Mouse (Mus musculus): ENCODE data around the gene Cnot8. TPM values are rescaled to one million over a fixed set of nuclear protein-coding genes. Genes with fewer than 3 reads are reported as not detected.
"Not testable (repeated sequence)": the region's sequence is repeated elsewhere in the genome, so short reads cannot be mapped to it uniquely, and the experiment has no call there.

The Cnot8 gene
- polyA plus RNA-seq (2014; fragmentation: Nextera tagmentation; extraction: Ambion mirVana) = 62.0 and 89.1 TPM in 2 replicates

DNA sequence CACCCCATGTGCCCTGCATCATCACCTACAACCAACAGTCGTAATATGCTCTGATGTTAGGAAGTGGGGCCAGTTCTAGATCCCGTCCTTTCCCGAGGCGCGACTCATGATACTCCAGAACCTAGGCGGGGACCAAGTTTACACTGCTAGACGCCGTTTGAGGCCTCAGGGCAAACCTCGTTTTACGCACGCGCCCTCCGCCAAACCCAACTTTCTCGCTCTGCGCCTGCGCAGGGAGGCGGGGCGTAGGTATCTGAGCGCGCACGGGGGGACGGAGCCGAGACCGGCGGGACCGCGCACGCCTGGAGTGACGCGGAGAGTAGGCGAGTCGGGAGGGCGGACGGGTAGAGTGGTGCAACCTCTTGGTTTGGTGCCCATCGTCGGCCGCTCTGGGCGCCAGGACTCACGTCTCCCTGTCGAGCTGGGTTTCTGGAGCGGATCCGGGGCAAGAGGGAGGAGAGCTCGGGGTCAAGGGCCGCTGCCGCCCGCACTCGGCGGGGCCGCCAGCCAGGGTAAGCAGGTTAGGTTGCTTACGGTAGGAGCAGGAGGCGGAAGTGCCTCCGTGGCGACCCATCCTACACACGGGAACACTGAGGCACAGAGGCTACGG, at the start of gene Cnot8:
TSS of gene Cnot8 (plus strand) at position 457 of the 610 bp plus-strand sequence.
- Histone ChIP-seq H3K4me3 (ENCODE audit: low read length) (peak within 1 kb of the TSS; percentile 71), H3K27me3 (ENCODE audit: control insufficient read depth, insufficient read depth, low read length) (no peaks in the 10 kb centered on the region), H3K4me1 (ENCODE audit: control insufficient read depth, insufficient read depth, low read length) (peaks cover 19% of the 10 kb centered on the region), H3K9ac (ENCODE audit: low read depth, low read length) (peak within 1 kb of the TSS; percentile 87), H3K36me3 (ENCODE audit: control insufficient read depth, insufficient read depth, low read length) (no peaks in the 10 kb centered on the region), H3K9me3 (ENCODE audit: control insufficient read depth, low read length) (no peaks in the 10 kb centered on the region), H3K27ac (ENCODE audit: low read depth, low read length) (peak within 1 kb of the TSS; percentile 90), H3K4me2 (replicated peaks; ENCODE audit: low read depth, low read length) (peak within 1 kb of the TSS; percentile 81)
- ATAC-seq (ENCODE audit: low FRiP score, low TSS enrichment) = peak; percentile 97
- WGBS = under 1% methylated on average over 55 of the region's 55 CpGs

DNA sequence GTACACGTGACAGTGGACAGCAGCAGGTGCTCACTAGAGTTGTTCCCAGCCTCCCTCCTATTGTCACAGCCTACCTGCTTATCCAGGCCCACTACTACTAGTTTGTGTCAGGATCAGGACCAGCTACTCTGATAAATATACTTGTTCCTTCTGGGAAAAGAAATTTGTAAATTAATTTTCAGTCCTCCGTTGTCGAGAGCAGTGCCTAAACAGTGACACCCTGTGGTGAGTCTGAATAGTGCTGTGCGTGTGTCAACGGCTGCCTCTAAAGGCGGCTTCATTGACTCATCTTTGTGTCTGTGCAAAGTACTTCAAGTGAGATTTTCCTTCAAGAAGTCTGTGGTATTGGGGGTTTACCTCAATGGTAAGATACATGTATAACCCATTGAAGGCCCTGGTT, 46.5 kb upstream of the Cnot8 start:
- no peak for ATAC-seq (ENCODE audit: low FRiP score, low TSS enrichment)
- no peak overlapping the region for H3K27ac ChIP-seq (ENCODE audit: low read depth, low read length)
- WGBS = 67% methylated on average over 6 of the region's 6 CpGs
- peaks cover 72% of the 10 kb centered on the region for H3K36me3 ChIP-seq (ENCODE audit: control insufficient read depth, insufficient read depth, low read length)
- no peaks in the 10 kb centered on the region for H3K4me1 ChIP-seq (ENCODE audit: control insufficient read depth, insufficient read depth, low read length)
- no peak overlapping the region for H3K4me2 ChIP-seq (replicated peaks; ENCODE audit: low read depth, low read length)
- no peaks in the 10 kb centered on the region for H3K9me3 ChIP-seq (ENCODE audit: control insufficient read depth, low read length)
- no peak overlapping the region for H3K9ac ChIP-seq (ENCODE audit: low read depth, low read length)
- no peak overlapping the region for H3K4me3 ChIP-seq (ENCODE audit: low read length)
- H3K27me3 ChIP-seq (ENCODE audit: control insufficient read depth, insufficient read depth, low read length) = no peaks in the 10 kb centered on the region

- H3K27me3 ChIP-seq (ENCODE audit: control insufficient read depth, insufficient read depth, low read length); H3K4me3 ChIP-seq (ENCODE audit: low read length); H3K4me2 ChIP-seq (replicated peaks; ENCODE audit: low read depth, low read length); H3K27ac ChIP-seq (ENCODE audit: low read depth, low read length); ATAC-seq (ENCODE audit: low FRiP score, low TSS enrichment); H3K9me3 ChIP-seq (ENCODE audit: control insufficient read depth, low read length); H3K9ac ChIP-seq (ENCODE audit: low read depth, low read length); H3K4me1 ChIP-seq (ENCODE audit: control insufficient read depth, insufficient read depth, low read length): not testable (repeated sequence)
- WGBS = 93% methylated on average over 7 of the region's 7 CpGs
- H3K36me3 ChIP-seq (ENCODE audit: control insufficient read depth, insufficient read depth, low read length) = peaks cover 51% of the 10 kb centered on the region
Observed at GRCm38 (mm10) chr11:58059752-58060151, 44.2 kb upstream of the Cnot8 start.

DNA sequence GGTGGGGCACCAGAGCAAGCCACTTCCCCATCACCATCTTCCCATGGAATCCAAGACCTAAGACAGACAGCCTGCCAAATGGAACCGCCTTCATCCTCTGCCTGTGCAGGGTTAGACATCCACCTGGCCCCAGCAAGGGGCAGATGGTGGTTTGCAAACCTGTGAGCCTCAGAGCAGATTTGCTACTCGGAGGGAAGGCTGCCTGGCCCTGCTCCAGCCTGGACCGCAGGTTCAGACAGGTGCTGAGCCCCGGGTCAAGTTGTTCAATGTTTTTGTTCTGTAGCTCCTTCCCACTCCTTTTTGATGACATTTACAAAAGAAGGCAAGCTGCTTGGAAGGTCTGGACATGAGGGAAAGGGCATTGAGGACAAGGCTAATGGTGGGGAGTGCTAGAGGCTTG, 42.7 kb upstream of the Cnot8 start:
- peaks cover 37% of the 10 kb centered on the region for H3K36me3 ChIP-seq (ENCODE audit: control insufficient read depth, insufficient read depth, low read length)
- not testable (repeated sequence) for H3K9ac ChIP-seq (ENCODE audit: low read depth, low read length); H3K27ac ChIP-seq (ENCODE audit: low read depth, low read length); H3K4me3 ChIP-seq (ENCODE audit: low read length); H3K27me3 ChIP-seq (ENCODE audit: control insufficient read depth, insufficient read depth, low read length); ATAC-seq (ENCODE audit: low FRiP score, low TSS enrichment); H3K9me3 ChIP-seq (ENCODE audit: control insufficient read depth, low read length); H3K4me2 ChIP-seq (replicated peaks; ENCODE audit: low read depth, low read length); H3K4me1 ChIP-seq (ENCODE audit: control insufficient read depth, insufficient read depth, low read length)
- 92% methylated on average over 3 of the region's 4 CpGs for WGBS

GRCm38 (mm10) chr11:58062586-58062985, 41.4 kb upstream of the Cnot8 start:
- no peaks in the 10 kb centered on the region for H3K9me3 ChIP-seq (ENCODE audit: control insufficient read depth, low read length)
- no peak overlapping the region for H3K4me2 ChIP-seq (replicated peaks; ENCODE audit: low read depth, low read length)
- no peaks in the 10 kb centered on the region for H3K27me3 ChIP-seq (ENCODE audit: control insufficient read depth, insufficient read depth, low read length)
- no peak for ATAC-seq (ENCODE audit: low FRiP score, low TSS enrichment)
- WGBS = 91% methylated on average over 4 of the region's 4 CpGs
- H3K27ac ChIP-seq (ENCODE audit: low read depth, low read length) = no peak overlapping the region
- no peaks in the 10 kb centered on the region for H3K4me1 ChIP-seq (ENCODE audit: control insufficient read depth, insufficient read depth, low read length)
- H3K4me3 ChIP-seq (ENCODE audit: low read length) = no peak overlapping the region
- H3K9ac ChIP-seq (ENCODE audit: low read depth, low read length) = no peak overlapping the region
- H3K36me3 ChIP-seq (ENCODE audit: control insufficient read depth, insufficient read depth, low read length) = peaks cover 24% of the 10 kb centered on the region

DNA sequence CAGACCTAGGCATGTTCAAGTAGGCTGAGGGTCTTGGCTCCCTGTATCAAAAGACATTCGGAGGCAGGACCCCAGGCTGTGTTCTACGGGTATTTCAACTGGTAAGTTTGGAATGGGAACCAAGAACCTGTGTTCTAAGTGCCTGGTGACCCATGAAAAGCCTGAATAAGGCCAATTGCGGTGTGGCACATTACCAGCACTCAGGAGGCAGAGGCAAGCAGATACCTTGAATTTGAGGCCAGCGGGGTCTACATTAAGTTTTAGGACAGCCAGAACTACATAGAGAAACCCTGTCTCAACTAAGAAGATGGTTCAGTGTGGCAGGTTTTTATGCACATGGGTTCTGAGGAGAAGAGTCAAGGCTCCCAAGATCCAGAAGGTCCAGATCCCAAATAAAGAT, 38.9 kb upstream of the Cnot8 start:
- H3K36me3 ChIP-seq (ENCODE audit: control insufficient read depth, insufficient read depth, low read length) = peaks cover 7% of the 10 kb centered on the region
- H3K27ac ChIP-seq (ENCODE audit: low read depth, low read length) = no peak overlapping the region
- H3K4me1 ChIP-seq (ENCODE audit: control insufficient read depth, insufficient read depth, low read length) = no peaks in the 10 kb centered on the region
- no peak for ATAC-seq (ENCODE audit: low FRiP score, low TSS enrichment)
- no peaks in the 10 kb centered on the region for H3K9me3 ChIP-seq (ENCODE audit: control insufficient read depth, low read length)
- H3K9ac ChIP-seq (ENCODE audit: low read depth, low read length) = no peak overlapping the region
- 88% methylated on average over 4 of the region's 4 CpGs for WGBS
- no peak overlapping the region for H3K4me3 ChIP-seq (ENCODE audit: low read length)
- H3K27me3 ChIP-seq (ENCODE audit: control insufficient read depth, insufficient read depth, low read length) = no peaks in the 10 kb centered on the region
- H3K4me2 ChIP-seq (replicated peaks; ENCODE audit: low read depth, low read length) = no peak overlapping the region

GRCm38 (mm10) chr11:58072978-58073377, 31.0 kb upstream of the Cnot8 start:
- Histone ChIP-seq H3K36me3 (ENCODE audit: control insufficient read depth, insufficient read depth, low read length) (no peaks in the 10 kb centered on the region), H3K4me2 (replicated peaks; ENCODE audit: low read depth, low read length) (no peak overlapping the region), H3K4me3 (ENCODE audit: low read length) (no peak overlapping the region), H3K9ac (ENCODE audit: low read depth, low read length) (no peak overlapping the region), H3K9me3 (ENCODE audit: control insufficient read depth, low read length) (no peaks in the 10 kb centered on the region), H3K27me3 (ENCODE audit: control insufficient read depth, insufficient read depth, low read length) (no peaks in the 10 kb centered on the region), H3K4me1 (ENCODE audit: control insufficient read depth, insufficient read depth, low read length) (no peaks in the 10 kb centered on the region), H3K27ac (ENCODE audit: low read depth, low read length) (no peak overlapping the region)
- 75% methylated on average over 3 of the region's 3 CpGs for WGBS
- ATAC-seq (ENCODE audit: low FRiP score, low TSS enrichment) = no peak

DNA sequence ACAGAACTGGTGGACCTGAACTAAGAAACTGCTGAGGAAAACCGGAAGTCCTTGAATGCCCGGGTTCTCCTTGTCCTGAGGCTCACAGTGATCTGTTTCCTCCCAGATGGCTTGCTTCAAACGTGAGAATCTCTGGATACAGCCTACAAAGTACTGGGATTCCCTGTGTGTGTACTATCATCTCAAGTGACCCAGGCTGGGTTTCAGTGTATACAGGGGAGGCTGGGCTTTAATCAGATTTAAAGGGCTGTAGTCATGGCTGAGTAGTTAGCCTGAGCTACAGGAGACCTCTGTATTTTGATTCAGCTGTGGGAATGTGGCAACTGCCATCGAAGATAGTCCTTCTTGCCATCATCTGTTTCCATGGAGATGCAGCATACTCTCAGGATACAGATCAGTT, 26.7 kb upstream of the Cnot8 start:
- Histone ChIP-seq H3K4me2 (replicated peaks; ENCODE audit: low read depth, low read length) (no peak overlapping the region), H3K9me3 (ENCODE audit: control insufficient read depth, low read length) (no peaks in the 10 kb centered on the region), H3K4me3 (ENCODE audit: low read length) (no peak overlapping the region), H3K27ac (ENCODE audit: low read depth, low read length) (no peak overlapping the region), H3K9ac (ENCODE audit: low read depth, low read length) (no peak overlapping the region), H3K27me3 (ENCODE audit: control insufficient read depth, insufficient read depth, low read length) (no peaks in the 10 kb centered on the region), H3K36me3 (ENCODE audit: control insufficient read depth, insufficient read depth, low read length) (no peaks in the 10 kb centered on the region), H3K4me1 (ENCODE audit: control insufficient read depth, insufficient read depth, low read length) (no peaks in the 10 kb centered on the region)
- ATAC-seq (ENCODE audit: low FRiP score, low TSS enrichment) = peak; percentile 85; the same call in 1 of the 2 replicates
- 44% methylated on average over 4 of the region's 4 CpGs for WGBS

- WGBS = 87% methylated on average over 6 of the region's 6 CpGs
- no peak overlapping the region for H3K9ac ChIP-seq (ENCODE audit: low read depth, low read length)
- no peaks in the 10 kb centered on the region for H3K27me3 ChIP-seq (ENCODE audit: control insufficient read depth, insufficient read depth, low read length)
- no peaks in the 10 kb centered on the region for H3K9me3 ChIP-seq (ENCODE audit: control insufficient read depth, low read length)
- no peaks in the 10 kb centered on the region for H3K4me1 ChIP-seq (ENCODE audit: control insufficient read depth, insufficient read depth, low read length)
- H3K4me3 ChIP-seq (ENCODE audit: low read length) = no peak overlapping the region
- H3K36me3 ChIP-seq (ENCODE audit: control insufficient read depth, insufficient read depth, low read length) = no peaks in the 10 kb centered on the region
- H3K27ac ChIP-seq (ENCODE audit: low read depth, low read length) = no peak overlapping the region
- ATAC-seq (ENCODE audit: low FRiP score, low TSS enrichment) = no peak
- no peak overlapping the region for H3K4me2 ChIP-seq (replicated peaks; ENCODE audit: low read depth, low read length)
Observed at GRCm38 (mm10) chr11:58081716-58082115, 22.2 kb upstream of the Cnot8 start.

Measured in kidney, embryonic 14.5 days (tissue).